Mouse (Mus musculus): ENCODE data around the gene Fign. TPM values are rescaled to one million over a fixed set of nuclear protein-coding genes. Genes with fewer than 3 reads are reported as not detected.

Gene Fign
- polyA plus RNA-seq, 1 experiment: 3.6 TPM

GRCm38 (mm10) chr2:64096176-64096575, 1.7 kb downstream of the Fign start:
- WGBS: 68% methylated on average over 5 of the region's 5 CpGs
- H3K4me1 ChIP-seq (ENCODE audit: control insufficient read depth, insufficient read depth, low read length): peaks cover 2% of the 10 kb centered on the region; the same call in 1 of the 2 replicates
- TF ChIP-seq CTCF (IDR thresholded peaks at IDR 0.05; ENCODE audit: insufficient read depth, low read length) (no peak), POLR2A (IDR thresholded peaks at IDR 0.05; ENCODE audit: borderline replicate concordance, extremely low read depth, low read depth, low read length) (no peak)
- no peak for DNase-seq
- H3K4me3 ChIP-seq (replicated peaks; ENCODE audit: extremely low read depth, low read depth, low read length): no peak overlapping the region

- peak overlapping the region; percentile 24 for H3K4me3 ChIP-seq (replicated peaks; ENCODE audit: extremely low read depth, low read depth, low read length)
- no peak for DNase-seq
- 64% methylated on average over 5 of the region's 5 CpGs for WGBS
- no peak for TF ChIP-seq CTCF (IDR thresholded peaks at IDR 0.05; ENCODE audit: insufficient read depth, low read length)
- no peak for TF ChIP-seq POLR2A (IDR thresholded peaks at IDR 0.05; ENCODE audit: borderline replicate concordance, extremely low read depth, low read depth, low read length)
- peaks cover 2% of the 10 kb centered on the region; the same call in 1 of the 2 replicates for H3K4me1 ChIP-seq (ENCODE audit: control insufficient read depth, insufficient read depth, low read length)
Measured at GRCm38 (mm10) chr2:64095561-64095960, 2.3 kb downstream of the Fign start.

- no peak for TF ChIP-seq POLR2A (IDR thresholded peaks at IDR 0.05; ENCODE audit: borderline replicate concordance, extremely low read depth, low read depth, low read length)
- WGBS: 81% methylated on average over 6 of the region's 6 CpGs
- DNase-seq: no peak
- Histone ChIP-seq H3K4me1 (ENCODE audit: control insufficient read depth, insufficient read depth, low read length) (peaks cover 2% of the 10 kb centered on the region; the same call in 1 of the 2 replicates), H3K4me3 (replicated peaks; ENCODE audit: extremely low read depth, low read depth, low read length) (no peak overlapping the region)
Measured at GRCm38 (mm10) chr2:64093087-64093486, 4.8 kb downstream of the Fign start.

- Histone ChIP-seq H3K4me1 (ENCODE audit: control insufficient read depth, insufficient read depth, low read length) (no peaks in the 10 kb centered on the region), H3K4me3 (replicated peaks; ENCODE audit: extremely low read depth, low read depth, low read length) (no peak overlapping the region)
- DNase-seq: no peak
- TF ChIP-seq CTCF (IDR thresholded peaks at IDR 0.05; ENCODE audit: insufficient read depth, low read length): no peak
- no peak for TF ChIP-seq POLR2A (IDR thresholded peaks at IDR 0.05; ENCODE audit: borderline replicate concordance, extremely low read depth, low read depth, low read length)
- WGBS: 79% methylated on average over 5 of the region's 5 CpGs
Measured at GRCm38 (mm10) chr2:64083853-64084427, 13.9 kb downstream of the Fign start.

GRCm38 (mm10) chr2:64079765-64080164, 18.1 kb downstream of the Fign start:
- 60% methylated on average over 4 of the region's 4 CpGs for WGBS
- Histone ChIP-seq H3K4me1 (ENCODE audit: control insufficient read depth, insufficient read depth, low read length) (peaks cover 2% of the 10 kb centered on the region; the same call in 1 of the 2 replicates), H3K4me3 (replicated peaks; ENCODE audit: extremely low read depth, low read depth, low read length) (no peak overlapping the region)
- no peak for DNase-seq
- TF ChIP-seq CTCF (IDR thresholded peaks at IDR 0.05; ENCODE audit: insufficient read depth, low read length): no peak

GRCm38 (mm10) chr2:64078551-64078950, 19.3 kb downstream of the Fign start:
- Histone ChIP-seq H3K4me1 (ENCODE audit: control insufficient read depth, insufficient read depth, low read length) (peaks cover 2% of the 10 kb centered on the region; the same call in 1 of the 2 replicates), H3K4me3 (replicated peaks; ENCODE audit: extremely low read depth, low read depth, low read length) (no peak overlapping the region)
- DNase-seq: no peak
- WGBS: 52% methylated on average over 3 of the region's 3 CpGs
- TF ChIP-seq CTCF (IDR thresholded peaks at IDR 0.05; ENCODE audit: insufficient read depth, low read length) (no peak), POLR2A (IDR thresholded peaks at IDR 0.05; ENCODE audit: borderline replicate concordance, extremely low read depth, low read depth, low read length) (no peak)

GRCm38 (mm10) chr2:64077846-64078245, 20.0 kb downstream of the Fign start:
- 76% methylated on average over 2 of the region's 2 CpGs for WGBS

GRCm38 (mm10) chr2:64075873-64076272, 22.0 kb downstream of the Fign start:
- TF ChIP-seq POLR2A (IDR thresholded peaks at IDR 0.05; ENCODE audit: borderline replicate concordance, extremely low read depth, low read depth, low read length) (no peak), CTCF (IDR thresholded peaks at IDR 0.05; ENCODE audit: insufficient read depth, low read length) (no peak)
- 63% methylated on average over 6 of the region's 6 CpGs for WGBS
- Histone ChIP-seq H3K4me3 (replicated peaks; ENCODE audit: extremely low read depth, low read depth, low read length) (no peak overlapping the region), H3K4me1 (ENCODE audit: control insufficient read depth, insufficient read depth, low read length) (peaks cover 2% of the 10 kb centered on the region; the same call in 1 of the 2 replicates)
- DNase-seq: no peak

More at GRCm38 (mm10) chr2:64077846-64078245, 20.0 kb downstream of the Fign start:
- Histone ChIP-seq H3K4me1 (ENCODE audit: control insufficient read depth, insufficient read depth, low read length) (peaks cover 2% of the 10 kb centered on the region; the same call in 1 of the 2 replicates), H3K4me3 (replicated peaks; ENCODE audit: extremely low read depth, low read depth, low read length) (no peak overlapping the region)
- DNase-seq: no peak
- no peak for TF ChIP-seq CTCF (IDR thresholded peaks at IDR 0.05; ENCODE audit: insufficient read depth, low read length)
- TF ChIP-seq POLR2A (IDR thresholded peaks at IDR 0.05; ENCODE audit: borderline replicate concordance, extremely low read depth, low read depth, low read length): no peak

GRCm38 (mm10) chr2:64074602-64075389, 23.0 kb downstream of the Fign start:
- peak overlapping the region; percentile 19 for H3K4me3 ChIP-seq (replicated peaks; ENCODE audit: extremely low read depth, low read depth, low read length)
- H3K4me1 ChIP-seq (ENCODE audit: control insufficient read depth, insufficient read depth, low read length): peaks cover 2% of the 10 kb centered on the region; the same call in 1 of the 2 replicates
- TF ChIP-seq CTCF (IDR thresholded peaks at IDR 0.05; ENCODE audit: insufficient read depth, low read length) (no peak), POLR2A (IDR thresholded peaks at IDR 0.05; ENCODE audit: borderline replicate concordance, extremely low read depth, low read depth, low read length) (no peak)
- DNase-seq: no peak
- WGBS: 39% methylated on average over 17 of the region's 17 CpGs

GRCm38 (mm10) chr2:64072158-64072557, 25.7 kb downstream of the Fign start:
- Histone ChIP-seq H3K4me1 (ENCODE audit: control insufficient read depth, insufficient read depth, low read length) (no peaks in the 10 kb centered on the region; the same call in 1 of the 2 replicates), H3K4me3 (replicated peaks; ENCODE audit: extremely low read depth, low read depth, low read length) (no peak overlapping the region)
- 71% methylated on average over 4 of the region's 4 CpGs for WGBS
- TF ChIP-seq CTCF (IDR thresholded peaks at IDR 0.05; ENCODE audit: insufficient read depth, low read length) (no peak), POLR2A (IDR thresholded peaks at IDR 0.05; ENCODE audit: borderline replicate concordance, extremely low read depth, low read depth, low read length) (no peak)
- no peak for DNase-seq
